Mouse (Mus musculus) retina, postnatal 1 day (tissue): Measurements from ENCODE around the gene Zfp935.
"Not testable (repeated sequence)": the region's sequence is repeated elsewhere in the genome, so short reads cannot be mapped to it uniquely, and the experiment has no call there.

Experiments
- DNase-seq: peaks from one replicate; pipeline ENCODE4 v3.0.0-alpha.2; 2012

Gene Zfp935

DNA sequence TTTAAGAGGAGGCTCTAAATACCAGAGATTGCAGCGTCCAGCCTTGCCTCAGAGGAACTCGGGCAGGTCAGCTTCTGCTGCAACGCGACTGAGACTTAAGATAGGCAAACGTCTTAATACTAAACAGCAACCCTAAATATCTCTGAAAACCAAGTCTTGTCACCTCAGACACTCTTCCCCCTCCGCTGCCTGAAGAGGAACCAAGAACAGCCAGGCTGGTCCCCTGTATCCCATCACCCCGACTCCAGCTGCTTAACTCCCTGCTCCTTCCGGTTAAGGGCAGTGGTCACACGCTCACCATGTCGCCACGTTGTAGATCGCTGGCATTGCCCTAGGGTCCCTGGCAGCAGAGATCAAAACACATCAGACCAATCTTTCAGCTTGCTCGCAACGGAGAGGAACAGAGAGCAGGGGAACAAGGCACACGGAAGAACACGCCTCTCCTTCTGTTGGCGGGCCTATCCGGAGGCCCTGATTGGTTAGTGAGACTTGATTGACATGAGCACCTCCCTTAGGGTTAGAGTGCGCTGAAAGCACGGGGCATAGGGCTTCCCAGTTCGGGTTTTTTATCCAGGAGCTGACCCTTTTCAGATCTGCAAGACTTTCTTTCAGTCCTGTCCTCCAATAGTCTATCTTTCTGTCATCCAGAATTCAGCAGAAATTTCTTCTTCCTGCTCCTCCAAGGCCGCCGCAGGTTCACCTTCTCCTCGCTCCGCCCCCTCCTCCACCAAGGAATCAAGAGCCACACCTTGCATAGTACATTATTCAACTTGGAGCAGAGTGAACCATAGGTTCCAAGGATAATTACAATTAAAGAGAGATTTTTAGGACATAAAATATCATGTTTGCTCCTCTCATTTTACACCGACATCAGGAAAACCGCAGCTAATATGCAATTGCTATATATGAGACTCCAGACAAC lies at the start of gene Zfp935:
Gene Zfp935, minus strand, starts transcription at position 323 of the 922 bp plus-strand sequence.
- peak; percentile 30 for DNase-seq

DNA sequence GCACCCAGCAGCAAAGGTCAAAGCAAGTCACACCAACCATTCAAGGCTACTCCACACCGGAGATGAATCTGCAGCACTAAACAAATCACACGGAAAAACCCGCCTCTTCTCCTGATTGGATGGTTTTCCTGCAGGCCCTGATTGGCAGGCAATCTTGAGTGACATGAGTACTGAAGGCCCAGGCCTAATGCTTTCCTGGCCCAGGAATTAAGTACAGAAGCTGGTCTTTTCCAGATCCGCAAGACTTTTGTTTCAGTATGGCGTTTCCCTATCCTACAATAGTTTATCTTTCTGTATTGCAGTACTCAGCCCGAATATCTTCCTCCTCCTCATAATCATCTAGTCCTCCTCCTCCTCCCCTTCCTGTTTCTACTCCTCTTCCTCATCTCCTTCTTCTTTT lies 12.8 kb upstream of the Zfp935 start, which contains the start of gene Zfp934:
Gene Zfp934, minus strand, starts transcription at position 101 of the 400 bp plus-strand sequence.
- not testable (repeated sequence) for DNase-seq

DNA sequence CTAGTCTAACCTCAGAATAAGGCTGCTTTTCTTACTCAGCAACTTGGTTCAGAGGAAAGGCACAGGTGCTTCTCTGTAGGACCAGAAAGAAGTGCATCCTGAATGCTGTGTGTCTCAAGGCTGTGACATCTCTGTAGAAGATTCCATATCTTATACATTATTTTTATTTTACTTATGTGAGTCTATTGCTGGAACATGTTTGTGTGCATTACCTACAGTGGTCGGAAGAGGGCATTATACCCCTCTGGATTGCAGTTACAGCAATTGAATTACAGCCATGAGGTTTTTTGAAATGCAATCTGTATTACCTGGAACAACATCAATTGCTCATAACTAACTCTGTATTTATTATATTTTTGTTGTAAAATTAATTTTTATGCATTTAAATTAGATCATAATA lies 3.4 kb upstream of the Zfp935 start:
- DNase-seq = not testable (repeated sequence)

DNA sequence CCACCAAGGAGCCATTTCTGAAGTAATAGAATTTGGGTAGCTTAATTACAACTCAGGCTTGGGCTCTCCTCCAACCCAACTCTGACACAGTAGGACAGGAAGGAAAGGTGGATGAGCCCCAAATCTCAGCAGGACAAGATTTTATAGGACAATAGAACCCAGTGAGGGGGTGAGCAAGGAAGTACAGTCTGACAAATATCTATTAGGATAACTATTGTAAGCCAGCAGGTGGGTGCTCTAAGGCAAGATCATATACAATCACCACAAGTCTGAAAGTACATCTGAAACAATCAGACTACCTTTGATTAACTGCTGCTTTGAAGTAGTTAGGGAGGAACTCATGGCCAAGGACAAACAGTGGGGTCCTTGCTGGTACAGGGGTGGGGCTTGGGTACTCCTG lies 28.2 kb downstream of the Zfp935 start:
- not testable (repeated sequence) for DNase-seq

DNA sequence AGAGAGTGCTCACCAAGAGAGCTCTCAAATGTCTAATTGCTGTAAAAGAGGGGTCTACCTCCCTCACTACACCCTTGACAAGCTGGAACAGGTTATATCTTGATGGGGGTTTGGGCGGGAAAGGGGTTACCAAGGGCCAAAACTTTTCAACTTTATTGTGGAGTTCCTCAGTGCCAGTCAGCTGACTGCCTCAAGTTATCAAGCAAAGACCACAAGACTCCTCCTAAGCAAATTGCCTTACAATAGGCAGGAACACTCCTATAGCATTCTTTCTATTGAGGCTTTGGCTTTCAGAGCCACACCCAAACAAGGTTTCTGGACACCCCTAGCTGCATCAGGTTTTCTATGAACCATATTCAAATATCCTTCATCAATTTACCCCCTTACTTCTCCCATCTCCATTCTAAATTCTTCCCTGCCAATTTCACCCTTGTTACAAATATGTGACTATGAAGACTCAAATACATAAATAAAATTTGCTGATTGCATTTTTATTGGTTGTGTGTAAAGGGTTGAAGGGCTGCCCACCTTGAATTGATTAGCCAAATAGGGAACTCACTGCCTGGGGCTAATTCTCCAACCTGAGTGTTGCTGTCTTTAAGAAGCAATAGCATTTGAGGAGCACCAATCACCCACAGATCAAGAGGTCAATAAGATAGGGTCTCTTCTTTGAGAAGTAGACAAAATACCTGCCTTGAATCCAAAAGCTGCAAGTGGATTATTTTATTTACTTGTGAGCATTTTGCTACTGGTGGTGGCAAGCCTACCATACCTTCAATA lies 47.5 kb downstream of the Zfp935 start:
- DNase-seq = not testable (repeated sequence)

DNA sequence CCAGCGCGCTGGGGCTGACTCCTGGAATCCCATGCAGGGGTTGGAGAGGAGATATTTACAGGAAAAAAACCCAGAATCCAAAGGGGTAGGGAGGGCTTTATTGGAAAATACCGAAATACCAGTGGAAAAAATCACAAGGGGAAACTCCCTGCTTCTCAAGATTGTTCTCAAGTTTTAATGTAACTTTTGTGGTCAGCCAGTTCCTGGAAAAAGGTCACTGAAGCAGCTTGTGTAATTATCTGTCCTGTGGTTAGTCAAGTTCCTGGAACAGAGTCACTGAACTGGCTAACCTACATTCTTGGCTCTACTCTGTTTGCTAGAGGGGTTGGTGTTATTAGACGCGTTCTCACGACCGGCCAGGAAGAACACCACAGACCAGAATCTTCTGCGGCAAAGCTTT lies 85.7 kb downstream of the Zfp935 start:
- DNase-seq = not testable (repeated sequence)

DNA sequence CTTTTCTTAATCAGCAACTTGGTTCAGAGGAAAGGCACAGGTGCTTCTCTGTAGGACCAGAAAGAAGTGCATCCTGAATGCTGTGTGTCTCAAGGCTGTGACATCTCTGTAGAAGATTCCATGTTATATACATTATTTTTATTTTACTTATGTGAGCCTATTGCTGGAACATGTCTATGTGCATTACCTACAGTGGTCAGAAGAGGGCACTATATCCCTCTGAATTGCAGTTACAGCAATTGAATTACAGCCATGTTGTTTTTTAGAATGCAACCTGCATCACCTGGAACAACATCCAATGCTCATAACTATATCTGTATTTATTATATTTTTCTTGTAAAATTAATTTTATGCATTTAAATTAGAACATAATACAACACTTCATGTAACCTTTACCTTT lies 88.4 kb downstream of the Zfp935 start:
- DNase-seq = peak; percentile 64

DNA sequence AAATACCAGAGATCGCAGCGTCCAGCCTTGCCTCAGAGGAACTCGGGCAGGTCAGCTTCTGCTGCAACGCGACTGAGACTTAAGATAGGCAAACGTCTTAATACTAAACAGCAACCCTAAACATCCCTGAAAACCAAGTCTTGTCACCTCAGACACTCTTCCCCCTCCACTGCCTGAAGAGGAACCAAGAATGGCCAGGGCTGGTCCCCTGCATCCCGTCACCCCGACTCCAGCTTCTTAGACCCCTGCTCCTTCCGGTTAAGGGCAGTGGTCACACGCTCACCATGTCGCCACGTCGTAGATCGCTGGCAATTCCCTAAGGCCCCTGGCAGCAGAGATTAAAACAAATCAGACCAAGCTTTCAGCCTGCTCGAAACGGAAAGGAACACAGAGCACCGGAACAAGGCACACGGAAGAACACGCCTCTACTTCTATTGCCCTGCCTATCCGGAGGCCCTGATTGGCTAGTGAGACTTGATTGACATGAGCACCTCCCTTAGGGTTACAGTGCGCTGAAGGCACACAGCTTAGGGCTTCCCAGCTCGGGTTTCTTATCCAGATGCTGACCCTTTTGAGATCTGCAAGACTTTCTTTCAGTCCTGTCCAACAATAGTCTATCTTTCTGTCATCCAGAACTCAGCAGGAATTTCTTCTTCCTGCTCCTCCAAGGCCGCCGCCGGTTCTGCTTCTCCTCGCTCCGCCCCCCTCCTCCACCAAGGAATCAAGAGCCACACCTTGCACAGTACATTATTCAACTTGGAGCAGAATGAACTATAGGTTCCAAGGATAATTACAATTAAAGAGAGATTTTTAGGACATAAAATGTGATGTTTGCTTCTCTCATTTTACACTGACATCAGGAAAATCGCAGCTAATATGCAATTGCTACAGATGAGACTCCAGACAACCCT lies 91.6 kb downstream of the Zfp935 start, which contains the start of gene Gm49359:
Gene Gm49359, minus strand, starts transcription at position 409 of the 911 bp plus-strand sequence.
- DNase-seq = peak; percentile 96
